Mouse (Mus musculus) common myeloid progenitor, adult 5-6 weeks (primary cell): ENCODE measurements at regions not wholly inside any gene's neighbourhood (a gene's known extent, or its start where the extent isn't known, plus 50 kb on each side); places are given as distances from the start of the nearest gene placed in this dataset.

Experiments used
- ATAC-seq: replicated peaks from 2 replicates; pipeline ENCODE4 v1.8.0; 2016; ENCODE audit warnings: low read depth, mild to moderate bottlenecking, moderate TSS enrichment, inconsistent platforms; ENCODE audit not compliant: poor library complexity, severe bottlenecking

GRCm38 (mm10) chr4:31672171-31672841 is 291.6 kb upstream of the Map3k7 start:
- no peak for ATAC-seq

GRCm38 (mm10) chr4:31672842-31673171 is 291.1 kb upstream of the Map3k7 start:
- no peak for ATAC-seq

- no peak for ATAC-seq
These were observed 284.8 kb upstream of the Map3k7 start for GRCm38 (mm10) chr4:31679007-31679590.

- ATAC-seq, result peak; percentile 54; the same call in 1 of the 2 replicates
These were observed 282.9 kb upstream of the Map3k7 start for GRCm38 (mm10) chr4:31680958-31681357.

- ATAC-seq, result no peak
These were observed 274.8 kb upstream of the Map3k7 start for GRCm38 (mm10) chr4:31689083-31689482.

GRCm38 (mm10) chr4:31697769-31698505 is 266.0 kb upstream of the Map3k7 start:
- ATAC-seq, result no peak

GRCm38 (mm10) chr4:31698506-31698782 is 265.5 kb upstream of the Map3k7 start:
- ATAC-seq, result no peak

- no peak for ATAC-seq
These were observed 264.6 kb upstream of the Map3k7 start for GRCm38 (mm10) chr4:31699296-31699695.

GRCm38 (mm10) chr4:31714054-31714651 is 249.7 kb upstream of the Map3k7 start:
- no peak for ATAC-seq

GRCm38 (mm10) chr4:31723501-31723900 is 240.4 kb upstream of the Map3k7 start:
- no peak for ATAC-seq

- ATAC-seq, result no peak
These were observed 239.5 kb upstream of the Map3k7 start for GRCm38 (mm10) chr4:31724400-31724799.

- ATAC-seq, result no peak
These were observed 236.3 kb upstream of the Map3k7 start for GRCm38 (mm10) chr4:31727498-31728148.

- no peak for ATAC-seq
These were observed 235.8 kb upstream of the Map3k7 start for GRCm38 (mm10) chr4:31728149-31728516.

- ATAC-seq, result no peak
These were observed 220.1 kb upstream of the Map3k7 start for GRCm38 (mm10) chr4:31743776-31744175.

GRCm38 (mm10) chr4:31744431-31744830 is 219.5 kb upstream of the Map3k7 start:
- ATAC-seq, result no peak

GRCm38 (mm10) chr4:31753677-31754312 is 210.1 kb upstream of the Map3k7 start:
- ATAC-seq, result no peak

- no peak for ATAC-seq
These were observed 206.8 kb upstream of the Map3k7 start for GRCm38 (mm10) chr4:31757126-31757525.

GRCm38 (mm10) chr4:31760116-31760515 is 203.8 kb upstream of the Map3k7 start:
- ATAC-seq, result no peak

- no peak for ATAC-seq
These were observed 201.7 kb upstream of the Map3k7 start for GRCm38 (mm10) chr4:31762199-31762598.

- ATAC-seq, result no peak
These were observed 195.8 kb upstream of the Map3k7 start for GRCm38 (mm10) chr4:31768026-31768626.
